Mouse (Mus musculus) heart, postnatal 14 days (tissue): ENCODE data around the gene Nhlrc1. TPM values are rescaled to one million over a fixed set of nuclear protein-coding genes. Genes with fewer than 3 reads are reported as not detected.

Experiments used
- total RNA-seq, 2 experiments: library from RNA; stranded (reverse); gene quantifications; 2 replicates each; pipeline ENCODE4 v1.2.3; 2021

Nhlrc1 gene
- total RNA-seq, 2 experiments from 2014 or later = 3.8 to 4.1 TPM

Other genes starting within 250 kb of the Nhlrc1 start
- 100 to 1,000 TPM in 1 of 2 experiments, 10 to 100 TPM in 1; 95.6 to 104 TPM for gene Kif13a, start 85.0 kb downstream of the Nhlrc1 start, total RNA-seq
- gene Kdm1b, start 28.6 kb upstream of the Nhlrc1 start, total RNA-seq = 1 to 10 TPM; 7.6 to 8.5 TPM
- gene Tpmt, start 29.9 kb upstream of the Nhlrc1 start, total RNA-seq = 1 to 10 TPM; 6.1 to 6.7 TPM
- gene Dek, start 91.4 kb upstream of the Nhlrc1 start, total RNA-seq = 10 to 100 TPM; 38.3 to 41.2 TPM
- gene Rnf144b, start 107.8 kb upstream of the Nhlrc1 start, total RNA-seq = 10 to 100 TPM; 16.5 to 19.8 TPM